Mouse (Mus musculus) bone marrow, adult 2 months (tissue): ENCODE results near the gene Rgs12.

Experiments used
- CTCF ChIP-seq: fragments of 200-500 bp; IDR thresholded peaks from 2 replicates; pipeline ENCODE4 v1.5.1; 2011; ENCODE audit warnings: low read length, control low read depth; ENCODE audit not compliant: control insufficient read depth, insufficient read depth
- POLR2A ChIP-seq: fragments of 200-500 bp; IDR thresholded peaks from 2 replicates; pipeline ENCODE4 v1.6.1; 2011; ENCODE audit warnings: low read depth, mild to moderate bottlenecking, control low read depth, low read length, borderline replicate concordance; ENCODE audit not compliant: control insufficient read depth

DNA sequence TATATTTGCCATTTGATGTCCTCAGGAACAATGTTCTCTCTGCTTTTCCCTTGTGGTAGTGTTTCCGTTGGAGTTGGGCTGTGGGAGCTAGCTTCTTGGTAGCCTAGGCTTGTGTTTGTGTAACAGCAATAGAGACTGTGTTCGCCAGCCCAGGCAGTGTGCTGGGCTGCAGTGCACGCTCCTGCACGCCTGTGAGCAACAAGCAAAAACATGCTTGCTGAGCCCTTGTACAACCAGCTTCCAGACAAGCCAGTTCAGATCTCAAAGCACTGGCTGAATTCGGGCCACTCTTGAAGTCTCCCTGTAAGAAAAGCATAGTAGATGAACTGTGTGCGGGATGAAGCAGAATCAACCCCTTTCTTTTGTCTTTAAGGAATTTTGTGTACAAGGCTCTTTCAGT is 50.0 kb downstream of the Rgs12 start:
- TF ChIP-seq CTCF (no peak), POLR2A (no peak)
